Mouse (Mus musculus) lung, postnatal 10 days (tissue): ENCODE data around the gene Mpeg1.

Experiments
- DNase-seq: peaks from one replicate; pipeline ENCODE4 v3.0.0; 2021

The Mpeg1 gene

GRCm38 (mm10) chr19:12460282-12461249, at the start of gene Mpeg1:
TSS of gene Mpeg1 (plus strand) at chr19:12460779.
- no peak for DNase-seq

- no peak for DNase-seq
Observed at GRCm38 (mm10) chr19:12413737-12414136, 46.8 kb upstream of the Mpeg1 start.

- no peak for DNase-seq
Observed at GRCm38 (mm10) chr19:12417361-12417760, 43.2 kb upstream of the Mpeg1 start, which contains the start of gene Olfr1441. TSS of gene Olfr1441 (plus strand) at chr19:12417433.

- DNase-seq = no peak
Observed at GRCm38 (mm10) chr19:12418312-12418711, 42.3 kb upstream of the Mpeg1 start.

GRCm38 (mm10) chr19:12420555-12420954, 40.0 kb upstream of the Mpeg1 start:
- no peak for DNase-seq

GRCm38 (mm10) chr19:12421680-12422079, 38.9 kb upstream of the Mpeg1 start:
- no peak for DNase-seq

- no peak for DNase-seq
Observed at GRCm38 (mm10) chr19:12427101-12427500, 33.5 kb upstream of the Mpeg1 start.

GRCm38 (mm10) chr19:12427605-12428004, 33.0 kb upstream of the Mpeg1 start, which contains the start of gene Pfpl:
TSS of gene Pfpl (plus strand) at chr19:12427905.
- DNase-seq = no peak

- peak; percentile 74 for DNase-seq
Observed at GRCm38 (mm10) chr19:12433033-12433432, 27.5 kb upstream of the Mpeg1 start.

- DNase-seq = no peak
Observed at GRCm38 (mm10) chr19:12435011-12435416, 25.6 kb upstream of the Mpeg1 start.

- no peak for DNase-seq
Observed at GRCm38 (mm10) chr19:12435750-12436524, 24.6 kb upstream of the Mpeg1 start.

GRCm38 (mm10) chr19:12439581-12439980, 21.0 kb upstream of the Mpeg1 start:
- DNase-seq = no peak

GRCm38 (mm10) chr19:12440103-12440725, 20.4 kb upstream of the Mpeg1 start:
- peak; percentile 4 for DNase-seq

- DNase-seq = no peak
Observed at GRCm38 (mm10) chr19:12442560-12442959, 18.0 kb upstream of the Mpeg1 start.

GRCm38 (mm10) chr19:12445014-12445413, 15.6 kb upstream of the Mpeg1 start:
- DNase-seq = no peak

GRCm38 (mm10) chr19:12457401-12458066, 3.0 kb upstream of the Mpeg1 start:
- DNase-seq = no peak

- no peak for DNase-seq
Observed at GRCm38 (mm10) chr19:12459516-12459915, 1.1 kb upstream of the Mpeg1 start.

- no peak for DNase-seq
Observed at GRCm38 (mm10) chr19:12462851-12463721, 2.5 kb downstream of the Mpeg1 start.

- peak; percentile 76 for DNase-seq
Observed at GRCm38 (mm10) chr19:12463722-12464035, 3.1 kb downstream of the Mpeg1 start.

GRCm38 (mm10) chr19:12464127-12464526, 3.5 kb downstream of the Mpeg1 start:
- no peak for DNase-seq

- DNase-seq = no peak
Observed at GRCm38 (mm10) chr19:12464674-12465073, 4.1 kb downstream of the Mpeg1 start.
